Mouse (Mus musculus) lung, postnatal 0 days (tissue): ENCODE results near the gene Mustn1. TPM values are rescaled to one million over a fixed set of nuclear protein-coding genes. Genes with fewer than 3 reads are reported as not detected.

Experiments used
- ATAC-seq: fragments of 200-750 bp; cut with Nextera tagmentation; 2 replicates; pipeline ENCODE4 v1.8.0; 2017; ENCODE audit warnings: moderate library complexity
- DNase-seq: peaks from one replicate; pipeline ENCODE4 v3.0.0-alpha.2; 2016; ENCODE audit warnings: low spot score
- H3K27ac ChIP-seq: fragments of 300-500 bp; sonication (generic); 2 replicates; pipeline ENCODE4 v1.5.1; 2014; ENCODE audit warnings: antibody characterized with exemption, mild to moderate bottlenecking, low read length, mixed read lengths
- H3K27me3 ChIP-seq: fragments of 300-500 bp; sonication (generic); replicated peaks from 2 replicates; pipeline ENCODE4 v1.6.1; 2014; ENCODE audit warnings: low read length, mixed read lengths; ENCODE audit not compliant: insufficient read depth
- H3K36me3 ChIP-seq: fragments of 300-500 bp; sonication (generic); 2 replicates; pipeline ENCODE4 v1.6.1; 2014; ENCODE audit warnings: low read length, mixed read lengths; ENCODE audit not compliant: insufficient read depth
- H3K4me1 ChIP-seq: fragments of 300-500 bp; sonication (generic); 2 replicates; pipeline ENCODE4 v1.6.1; 2014; ENCODE audit warnings: antibody characterized with exemption, low read depth, low read length, mixed read lengths; ENCODE audit not compliant: insufficient read depth
- H3K4me2 ChIP-seq: fragments of 300-500 bp; sonication (generic); replicated peaks from 2 replicates; pipeline ENCODE4 v1.6.1; 2014; ENCODE audit warnings: low read depth, mild to moderate bottlenecking, low read length, moderate library complexity, mixed read lengths
- H3K4me3 ChIP-seq: fragments of 300-500 bp; sonication (generic); 2 replicates; pipeline ENCODE4 v1.5.1; 2014; ENCODE audit warnings: low read depth, low read length
- H3K9ac ChIP-seq: fragments of 300-500 bp; sonication (generic); replicated peaks from 2 replicates; pipeline ENCODE4 v1.6.1; 2014; ENCODE audit warnings: low read depth, mild to moderate bottlenecking
- H3K9me3 ChIP-seq: fragments of 300-500 bp; sonication (generic); 2 replicates; pipeline ENCODE4 v1.6.1; 2016; ENCODE audit warnings: low read length, mixed read lengths
- CTCF ChIP-seq: IDR thresholded peaks from 2 replicates; pipeline ENCODE4 v1.5.1; 2016; ENCODE audit warnings: antibody characterized with exemption, mild to moderate bottlenecking
- EP300 ChIP-seq: IDR thresholded peaks from 2 replicates; pipeline ENCODE4 v1.6.1; 2016; ENCODE audit warnings: antibody characterized with exemption, mild to moderate bottlenecking, control low read depth
- WGBS: fragments of 180-500 bp; shearing (Covaris S2); extraction: QIAGEN DNeasy Blood & Tissue Kit; methylation state at CpG from one replicate; pipeline ENCODE4 v1.1.7; 2014; 5-methylcytosine and 5-hydroxymethylcytosine counted together
- polyA plus RNA-seq: library from polyadenylated mRNA; unstranded; fragments of >200 nt; fragmentation: Nextera tagmentation; extraction: Ambion mirVana; gene quantifications from 2 replicates; pipeline ENCODE4 v1.2.1, GENCODE M21; 2015

Mustn1 gene
- polyA plus RNA-seq, 1 experiment from 2014 or later: 36.6 TPM

GRCm38 (mm10) chr14:30903036-30903435 is 24.0 kb downstream of the Mustn1 start:
- 50% methylated on average over 3 of the region's 3 CpGs for WGBS

GRCm38 (mm10) chr14:30904307-30904706 is 25.3 kb downstream of the Mustn1 start:
- Histone ChIP-seq H3K4me3 (no peak overlapping the region), H3K4me2 (no peak overlapping the region), H3K36me3 (no peaks in the 10 kb centered on the region), H3K27ac (no peak overlapping the region), H3K9me3 (no peaks in the 10 kb centered on the region), H3K4me1 (peaks cover 7% of the 10 kb centered on the region; the same call in 1 of the 2 replicates), H3K9ac (no peak overlapping the region), H3K27me3 (no peaks in the 10 kb centered on the region)
- ATAC-seq (no peak), DNase-seq (peak; percentile 59)
- WGBS: 62% methylated on average over 8 of the region's 8 CpGs
- TF ChIP-seq CTCF (no peak), EP300 (no peak)

More at GRCm38 (mm10) chr14:30903036-30903435, 24.0 kb downstream of the Mustn1 start:
- no peaks in the 10 kb centered on the region for H3K9me3 ChIP-seq
- peaks cover 7% of the 10 kb centered on the region; the same call in 1 of the 2 replicates for H3K4me1 ChIP-seq
- TF ChIP-seq CTCF (no peak), EP300 (no peak)
- DNase-seq: no peak
- H3K27ac ChIP-seq: no peak overlapping the region
- no peak overlapping the region for H3K4me3 ChIP-seq
- H3K4me2 ChIP-seq: no peak overlapping the region
- no peaks in the 10 kb centered on the region for H3K36me3 ChIP-seq
- no peak overlapping the region for H3K9ac ChIP-seq
- H3K27me3 ChIP-seq: no peaks in the 10 kb centered on the region
- ATAC-seq: no peak

GRCm38 (mm10) chr14:30906001-30906400 is 27.0 kb downstream of the Mustn1 start:
- Histone ChIP-seq H3K4me2 (no peak overlapping the region), H3K36me3 (no peaks in the 10 kb centered on the region), H3K27ac (peak overlapping the region; percentile 0; the same call in 1 of the 2 replicates), H3K9ac (no peak overlapping the region), H3K4me3 (no peak overlapping the region), H3K9me3 (no peaks in the 10 kb centered on the region), H3K4me1 (peaks cover 7% of the 10 kb centered on the region; the same call in 1 of the 2 replicates), H3K27me3 (no peaks in the 10 kb centered on the region)
- TF ChIP-seq EP300: no peak
- no peak for TF ChIP-seq CTCF
- 73% methylated on average over 6 of the region's 6 CpGs for WGBS
- DNase-seq (peak; percentile 72), ATAC-seq (peak; percentile 22; the same call in 1 of the 2 replicates)

GRCm38 (mm10) chr14:30907814-30908265 is 28.8 kb downstream of the Mustn1 start:
- ATAC-seq (peak; percentile 95), DNase-seq (peak; percentile 97)
- peak; percentile 96 for TF ChIP-seq EP300
- peak; percentile 56 for TF ChIP-seq CTCF
- Histone ChIP-seq H3K27me3 (no peaks in the 10 kb centered on the region), H3K9me3 (no peaks in the 10 kb centered on the region), H3K36me3 (no peaks in the 10 kb centered on the region), H3K4me1 (peaks cover 7% of the 10 kb centered on the region; the same call in 1 of the 2 replicates), H3K4me3 (no peak overlapping the region), H3K27ac (peak overlapping the region; percentile 68), H3K4me2 (no peak overlapping the region), H3K9ac (no peak overlapping the region)
- WGBS: 11% methylated on average over 3 of the region's 3 CpGs

- no peaks in the 10 kb centered on the region for H3K36me3 ChIP-seq
- H3K27me3 ChIP-seq: no peaks in the 10 kb centered on the region
- DNase-seq (no peak), ATAC-seq (no peak)
- H3K9me3 ChIP-seq: no peaks in the 10 kb centered on the region
- no peak overlapping the region for H3K27ac ChIP-seq
- no peak overlapping the region for H3K4me2 ChIP-seq
- TF ChIP-seq EP300 (no peak), CTCF (no peak)
- WGBS: 72% methylated on average over 8 of the region's 8 CpGs
- H3K4me1 ChIP-seq: peaks cover 11% of the 10 kb centered on the region; the same call in 1 of the 2 replicates
- no peak overlapping the region for H3K9ac ChIP-seq
- H3K4me3 ChIP-seq: no peak overlapping the region
Observed at GRCm38 (mm10) chr14:30911141-30911540, 32.1 kb downstream of the Mustn1 start.

- WGBS: 82% methylated on average over 8 of the region's 8 CpGs
- no peaks in the 10 kb centered on the region for H3K9me3 ChIP-seq
- H3K9ac ChIP-seq: no peak overlapping the region
- no peaks in the 10 kb centered on the region for H3K36me3 ChIP-seq
- ATAC-seq: no peak
- no peak overlapping the region for H3K4me2 ChIP-seq
- DNase-seq: no peak
- peaks cover 4% of the 10 kb centered on the region; the same call in 1 of the 2 replicates for H3K4me1 ChIP-seq
- TF ChIP-seq CTCF (no peak), EP300 (no peak)
- H3K27ac ChIP-seq: no peak overlapping the region
- H3K27me3 ChIP-seq: no peaks in the 10 kb centered on the region
- H3K4me3 ChIP-seq: no peak overlapping the region
Observed at GRCm38 (mm10) chr14:30912641-30913040, 33.6 kb downstream of the Mustn1 start.

GRCm38 (mm10) chr14:30913404-30913803 is 34.4 kb downstream of the Mustn1 start:
- H3K4me2 ChIP-seq: no peak overlapping the region
- TF ChIP-seq EP300 (no peak), CTCF (no peak)
- H3K36me3 ChIP-seq: no peaks in the 10 kb centered on the region
- H3K9me3 ChIP-seq: no peaks in the 10 kb centered on the region
- no peak overlapping the region for H3K4me3 ChIP-seq
- H3K4me1 ChIP-seq: peaks cover 4% of the 10 kb centered on the region; the same call in 1 of the 2 replicates
- peak; percentile 42 for DNase-seq
- no peak overlapping the region for H3K9ac ChIP-seq
- WGBS: 54% methylated on average over 5 of the region's 5 CpGs
- peak; percentile 51 for ATAC-seq
- H3K27me3 ChIP-seq: no peaks in the 10 kb centered on the region
- no peak overlapping the region for H3K27ac ChIP-seq
